ENCODE assay signal across 5 mouse cellular contexts in the genomic region with DNA sequence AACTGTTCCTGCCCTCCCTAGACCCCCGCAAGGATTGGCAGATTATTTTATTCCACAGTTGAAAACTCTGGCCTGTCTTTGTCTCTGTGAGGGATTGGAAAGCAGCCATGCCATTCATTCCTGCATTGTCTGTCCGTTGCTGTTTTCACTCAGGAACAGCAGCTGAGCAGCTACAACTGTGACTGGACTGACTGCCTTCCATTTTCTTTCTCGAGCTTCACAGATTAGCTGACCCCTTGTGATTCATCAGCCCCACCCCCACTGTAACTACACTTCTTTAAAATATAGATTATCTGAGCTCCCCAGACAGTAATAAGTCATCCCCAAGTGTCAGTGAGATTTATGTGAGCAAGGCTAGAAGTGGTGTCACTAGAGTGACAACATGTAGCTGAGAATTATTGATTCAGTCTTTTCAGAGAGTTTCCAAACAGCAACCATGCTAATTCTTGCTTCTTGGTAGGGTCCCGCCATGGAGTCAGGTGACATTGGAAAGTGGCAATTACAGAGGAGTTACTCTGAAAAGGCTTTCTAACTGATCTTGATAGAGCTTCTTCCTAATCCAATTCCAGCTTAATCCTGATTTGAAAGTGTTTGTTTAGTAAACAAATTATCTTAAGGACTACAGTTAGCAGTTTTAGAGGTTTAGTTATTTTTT.
DNase-seq lines count a peak whose midpoint lies in the region; ATAC-seq lines count a peak whose summit lies in the region.
"Not testable (repeated sequence)": the region's sequence is repeated elsewhere in the genome, so short reads cannot be mapped to it uniquely, and the experiment has no call there.

No protein-coding gene starts in this region.

- H3K27me3 ChIP-seq in hindbrain, embryonic 11.5 days (ENCODE audit: control insufficient read depth, insufficient read depth, low read length); hindbrain, embryonic 16.5 days (replicated peaks; ENCODE audit: control insufficient read depth, insufficient read depth, low read length); midbrain, embryonic 13.5 days; midbrain, embryonic 16.5 days (ENCODE audit: control insufficient read depth, insufficient read depth, low read depth, low read length); neural tube, embryonic 12.5 days (replicated peaks): not testable (repeated sequence)

- not testable (repeated sequence) for H3K9me3 ChIP-seq in hindbrain, embryonic 11.5 days (ENCODE audit: control insufficient read depth, low read length); hindbrain, embryonic 16.5 days (ENCODE audit: control insufficient read depth, low read length); midbrain, embryonic 13.5 days; midbrain, embryonic 16.5 days (replicated peaks; ENCODE audit: control insufficient read depth, low read length, poor library complexity, severe bottlenecking); neural tube, embryonic 12.5 days

- not testable (repeated sequence) for DNase-seq in hindbrain, embryonic 11.5 days (ENCODE audit: low spot score)

- not testable (repeated sequence) for H3K9ac ChIP-seq in hindbrain, embryonic 11.5 days (ENCODE audit: low read depth, low read length); hindbrain, embryonic 16.5 days (ENCODE audit: low read depth, low read length); midbrain, embryonic 13.5 days (replicated peaks); midbrain, embryonic 16.5 days (ENCODE audit: low read depth, low read length); neural tube, embryonic 12.5 days

- peak; percentile 68; the same call in 1 of the 2 replicates for ATAC-seq in hindbrain, embryonic 11.5 days (ENCODE audit: low FRiP score)
- peak; percentile 52 for ATAC-seq in hindbrain, embryonic 16.5 days
- ATAC-seq in midbrain, embryonic 13.5 days = peak; percentile 55
- ATAC-seq in midbrain, embryonic 16.5 days = peak; percentile 54
- ATAC-seq in neural tube, embryonic 12.5 days (ENCODE audit: low FRiP score, low read depth) = peak; percentile 48; the same call in 1 of the 2 replicates

- H3K4me3 ChIP-seq in hindbrain, embryonic 11.5 days (ENCODE audit: low read depth, low read length); hindbrain, embryonic 16.5 days (ENCODE audit: low read length); midbrain, embryonic 13.5 days (replicated peaks); midbrain, embryonic 16.5 days (ENCODE audit: low read depth, low read length); neural tube, embryonic 12.5 days: not testable (repeated sequence)

- 65% methylated on average over 1 of the region's 4 CpGs for WGBS in hindbrain, embryonic 11.5 days
- WGBS in hindbrain, embryonic 16.5 days = 44% methylated on average over 1 of the region's 4 CpGs
- 20% methylated on average over 1 of the region's 4 CpGs for WGBS in midbrain, embryonic 13.5 days
- WGBS in midbrain, embryonic 16.5 days = 13% methylated on average over 1 of the region's 4 CpGs
- WGBS in neural tube, embryonic 12.5 days = 50% methylated on average over 1 of the region's 4 CpGs

- not testable (repeated sequence) for H3K4me2 ChIP-seq in hindbrain, embryonic 11.5 days (replicated peaks; ENCODE audit: low read depth, low read length); hindbrain, embryonic 16.5 days (ENCODE audit: low read length); midbrain, embryonic 13.5 days (replicated peaks); midbrain, embryonic 16.5 days (ENCODE audit: low read length); neural tube, embryonic 12.5 days (replicated peaks)

- H3K27ac ChIP-seq in hindbrain, embryonic 11.5 days (ENCODE audit: low read depth, low read length); hindbrain, embryonic 16.5 days (ENCODE audit: low read depth, low read length); midbrain, embryonic 13.5 days; midbrain, embryonic 16.5 days (ENCODE audit: low read length); neural tube, embryonic 12.5 days: not testable (repeated sequence)

- H3K4me1 ChIP-seq in hindbrain, embryonic 11.5 days (replicated peaks; ENCODE audit: control insufficient read depth, insufficient read depth, low read length); hindbrain, embryonic 16.5 days (ENCODE audit: control insufficient read depth, insufficient read depth, low read depth, low read length); midbrain, embryonic 13.5 days (replicated peaks); midbrain, embryonic 16.5 days (ENCODE audit: control insufficient read depth, insufficient read depth, low read length); neural tube, embryonic 12.5 days: not testable (repeated sequence)

- not testable (repeated sequence) for H3K36me3 ChIP-seq in hindbrain, embryonic 11.5 days (ENCODE audit: control insufficient read depth, insufficient read depth, low read length); hindbrain, embryonic 16.5 days (ENCODE audit: control insufficient read depth, insufficient read depth, low read length); midbrain, embryonic 13.5 days; midbrain, embryonic 16.5 days (ENCODE audit: control insufficient read depth, insufficient read depth, low read length); neural tube, embryonic 12.5 days
